Mouse (Mus musculus): Measurements from ENCODE around the gene Syngr1. TPM values are rescaled to one million over a fixed set of nuclear protein-coding genes. Genes with fewer than 3 reads are reported as not detected.
A peak's percentile ranks its signal among the peaks of the same experiment; 100 is the strongest.

Syngr1 gene
- polyA plus RNA-seq, 1 experiment from 2014 or later, result 21.5 TPM

DNA sequence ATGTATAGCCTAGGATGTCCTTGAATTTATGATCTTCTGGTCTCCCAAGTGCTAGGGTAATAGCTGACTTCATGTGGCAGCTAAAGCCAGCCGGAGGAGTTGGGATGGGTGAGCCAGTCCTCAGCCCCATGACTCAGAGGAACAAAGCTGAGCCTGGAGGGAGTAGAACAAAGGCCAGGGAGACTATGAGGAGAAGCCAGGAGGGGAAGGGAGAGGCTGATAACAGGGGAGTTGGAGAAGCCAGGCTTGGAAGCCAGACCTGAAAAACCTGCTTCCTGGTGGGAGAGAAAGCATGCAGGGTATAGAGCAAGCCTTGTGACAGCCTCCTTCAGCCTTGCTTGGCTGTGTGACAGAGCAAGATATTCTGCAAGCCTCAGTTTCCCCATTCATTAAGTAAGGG, 4.5 kb downstream of the Syngr1 start:
- Histone ChIP-seq H3K9me3 (replicated peaks) (no peaks in the 10 kb centered on the region), H3K36me3 (ENCODE audit: poor library complexity, severe bottlenecking) (no peaks in the 10 kb centered on the region), H3K4me3 (no peak overlapping the region), H3K27ac (no peak overlapping the region), H3K4me1 (peaks cover 26% of the 10 kb centered on the region), H3K27me3 (peaks cover 12% of the 10 kb centered on the region; the same call in 1 of the 2 replicates), H3K4me2 (no peak overlapping the region), H3K9ac (no peak overlapping the region)
- ATAC-seq, result no peak
- WGBS, result 63% methylated on average over 1 of the region's 1 CpGs

DNA sequence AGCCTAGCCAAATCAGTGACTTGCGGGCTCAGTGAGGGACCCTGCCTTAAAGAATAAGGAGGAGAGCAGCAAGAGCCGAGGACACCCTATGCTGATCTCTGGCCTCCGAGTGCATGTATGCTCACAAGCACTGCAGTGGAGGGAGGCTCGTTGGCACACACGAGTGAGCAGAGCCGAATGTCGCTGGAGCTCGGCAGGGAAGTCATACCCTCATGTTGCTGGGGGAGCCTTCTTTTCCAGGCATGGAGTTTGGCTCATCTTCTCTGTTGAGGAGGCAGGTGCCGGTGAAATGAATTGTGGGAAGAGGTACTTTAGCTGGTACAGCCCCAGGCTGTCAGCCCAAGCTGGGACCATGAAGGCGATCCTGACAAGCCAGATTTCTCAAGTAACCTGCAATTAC, 5.3 kb downstream of the Syngr1 start:
- peaks cover 12% of the 10 kb centered on the region; the same call in 1 of the 2 replicates for H3K27me3 ChIP-seq
- H3K4me3 ChIP-seq, result no peak overlapping the region
- peak overlapping the region; percentile 26; the same call in 1 of the 2 replicates for H3K9ac ChIP-seq
- WGBS, result 72% methylated on average over 10 of the region's 10 CpGs
- H3K9me3 ChIP-seq (replicated peaks), result no peaks in the 10 kb centered on the region
- peaks cover 29% of the 10 kb centered on the region for H3K4me1 ChIP-seq
- ATAC-seq, result no peak
- H3K4me2 ChIP-seq, result no peak overlapping the region
- H3K27ac ChIP-seq, result no peak overlapping the region
- no peaks in the 10 kb centered on the region for H3K36me3 ChIP-seq (ENCODE audit: poor library complexity, severe bottlenecking)

DNA sequence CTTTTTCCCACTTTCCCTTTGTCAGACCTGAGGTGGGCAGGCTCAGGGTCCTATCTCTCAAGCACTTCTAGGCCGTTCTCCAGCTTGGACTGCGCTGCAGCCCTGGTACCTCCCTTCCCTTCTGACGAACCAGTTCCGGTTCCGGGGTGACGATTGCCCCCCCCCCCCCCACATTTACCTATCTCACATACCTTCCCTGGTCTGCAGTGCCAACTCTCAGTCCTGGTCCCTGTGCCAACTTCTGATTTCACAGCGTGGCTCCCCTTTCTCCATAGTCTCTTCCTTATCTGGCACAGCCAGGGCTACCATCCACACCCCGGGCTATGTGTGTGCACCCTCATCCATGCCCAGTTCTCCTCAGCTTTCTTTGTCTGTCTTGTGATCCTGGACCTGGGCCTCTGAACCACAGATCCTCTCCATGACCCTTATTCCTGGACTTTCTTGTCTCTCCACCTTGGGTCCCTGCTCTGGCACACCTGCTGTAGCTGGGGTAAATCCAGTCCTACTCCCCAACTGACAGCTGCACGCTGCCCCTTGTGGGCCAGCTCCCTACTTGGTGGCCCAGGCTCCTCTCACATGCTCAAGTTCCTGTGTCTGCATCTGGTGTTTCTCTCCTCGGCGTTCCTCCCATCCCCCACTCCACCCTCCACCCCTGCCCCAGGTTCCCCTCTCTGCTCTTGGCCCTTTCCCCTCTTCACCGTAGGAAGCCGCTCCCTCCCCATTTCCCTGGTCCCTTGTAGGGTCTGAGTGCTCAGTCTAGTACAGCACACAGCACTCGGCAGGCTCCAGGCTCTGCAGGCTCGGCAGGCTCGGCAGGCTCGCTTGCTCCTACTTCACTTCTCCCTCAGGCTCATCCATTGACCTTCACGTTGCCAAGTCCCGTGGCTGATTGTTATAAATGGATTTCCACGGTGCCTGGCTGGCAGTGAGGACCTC, 6.1 kb downstream of the Syngr1 start:
- 0 out of 2 replicates have a peak, but pooled peaks have one; percentile 48 for ATAC-seq
- 25% methylated on average over 18 of the region's 20 CpGs for WGBS
- no peaks in the 10 kb centered on the region for H3K36me3 ChIP-seq (ENCODE audit: poor library complexity, severe bottlenecking)

DNA sequence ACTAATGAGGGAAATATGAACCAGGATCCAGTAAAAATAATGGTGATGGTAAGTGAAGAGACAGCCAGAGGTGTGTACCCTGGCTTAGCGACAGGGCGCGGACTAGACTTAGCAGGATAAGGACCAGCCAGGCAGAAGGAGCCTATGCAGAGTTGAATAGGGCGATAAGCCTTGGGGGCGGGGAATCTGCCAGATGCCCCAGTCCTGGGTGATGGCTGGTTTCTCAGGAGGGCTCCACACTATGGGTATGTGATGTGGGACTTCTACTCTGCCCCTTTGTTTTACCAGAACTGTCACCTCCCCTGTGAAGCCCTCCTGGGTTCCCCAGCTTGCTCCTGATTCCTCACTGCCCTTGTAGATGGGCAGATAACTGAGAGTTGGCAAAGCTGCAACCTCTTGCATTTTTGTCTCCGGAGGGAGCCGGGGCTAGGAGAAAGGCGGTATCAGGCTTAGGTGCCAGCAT, 6.9 kb downstream of the Syngr1 start:
- H3K36me3 ChIP-seq (ENCODE audit: poor library complexity, severe bottlenecking), result no peaks in the 10 kb centered on the region
- 0 out of 2 replicates have a peak overlapping the region, but pooled peaks have one; percentile 13 for H3K9ac ChIP-seq
- 32% methylated on average over 8 of the region's 8 CpGs for WGBS
- no peak for ATAC-seq
- H3K4me3 ChIP-seq, result no peak overlapping the region
- peaks cover 17% of the 10 kb centered on the region for H3K4me1 ChIP-seq
- no peak overlapping the region for H3K27ac ChIP-seq
- H3K9me3 ChIP-seq (replicated peaks), result no peaks in the 10 kb centered on the region
- H3K27me3 ChIP-seq, result 0 out of 2 replicates have a peak, but pooled peaks cover under 1% of the 10 kb centered on the region
- peak overlapping the region; percentile 29; the same call in 1 of the 2 replicates for H3K4me2 ChIP-seq

More for the DNA sequence above, 6.1 kb downstream of the Syngr1 start:
- H3K9me3 ChIP-seq (replicated peaks), result no peaks in the 10 kb centered on the region
- H3K9ac ChIP-seq, result peak overlapping the region; percentile 51
- H3K4me1 ChIP-seq, result peaks cover 25% of the 10 kb centered on the region
- no peak overlapping the region for H3K4me3 ChIP-seq
- H3K4me2 ChIP-seq, result peak overlapping the region; percentile 29
- H3K27me3 ChIP-seq, result peaks cover 8% of the 10 kb centered on the region; the same call in 1 of the 2 replicates
- 0 out of 2 replicates have a peak overlapping the region, but pooled peaks have one; percentile 19 for H3K27ac ChIP-seq

DNA sequence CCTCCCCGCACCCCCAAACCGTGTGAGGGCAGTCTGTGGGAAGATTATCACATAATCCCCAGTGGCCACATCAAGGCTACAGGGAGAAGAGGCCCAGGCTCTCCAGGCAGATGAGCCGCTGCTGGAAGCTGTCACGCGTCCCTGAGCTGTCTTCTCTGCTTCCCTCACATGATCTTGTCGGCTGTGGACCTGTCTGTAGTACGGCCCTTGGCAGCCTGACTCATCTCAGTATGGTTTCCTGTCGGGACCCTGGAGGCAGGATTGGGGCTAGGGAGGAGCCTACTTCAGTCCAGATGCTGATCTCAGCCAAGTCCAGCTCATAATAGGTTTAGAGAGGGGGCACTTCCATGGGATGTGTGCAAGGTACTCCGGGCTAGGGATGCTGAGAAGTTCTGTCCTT, 7.7 kb downstream of the Syngr1 start:
- no peak overlapping the region for H3K4me3 ChIP-seq
- 0 out of 2 replicates have a peak overlapping the region, but pooled peaks have one; percentile 16 for H3K9ac ChIP-seq
- WGBS, result 50% methylated on average over 9 of the region's 9 CpGs
- no peaks in the 10 kb centered on the region for H3K27me3 ChIP-seq
- no peak overlapping the region for H3K4me2 ChIP-seq
- H3K4me1 ChIP-seq, result peaks cover 17% of the 10 kb centered on the region
- no peaks in the 10 kb centered on the region for H3K36me3 ChIP-seq (ENCODE audit: poor library complexity, severe bottlenecking)
- H3K9me3 ChIP-seq (replicated peaks), result no peaks in the 10 kb centered on the region
- H3K27ac ChIP-seq, result no peak overlapping the region
- no peak for ATAC-seq

DNA sequence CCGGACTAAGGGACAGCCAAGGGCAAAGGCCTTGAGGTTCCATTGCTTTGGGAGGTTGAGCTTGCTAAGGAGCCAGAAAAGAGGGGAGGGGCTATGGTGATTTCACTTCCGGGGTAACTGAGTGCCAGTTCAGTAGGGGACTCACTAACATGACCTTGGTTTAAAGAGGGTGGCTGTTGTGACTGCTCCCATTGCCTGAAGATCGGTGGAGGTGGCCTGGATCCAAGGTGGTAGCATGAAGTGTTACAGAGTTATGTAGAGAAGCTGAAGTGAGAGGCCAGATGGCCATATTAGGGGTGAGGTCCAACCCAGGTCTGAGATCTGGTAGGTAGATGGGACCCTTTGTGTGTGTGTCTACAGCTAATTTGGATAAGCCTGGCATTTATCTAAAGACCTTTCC, 8.3 kb downstream of the Syngr1 start:
- H3K9ac ChIP-seq, result no peak overlapping the region
- H3K4me1 ChIP-seq, result peaks cover 17% of the 10 kb centered on the region
- no peak for ATAC-seq
- 81% methylated on average over 3 of the region's 3 CpGs for WGBS
- no peaks in the 10 kb centered on the region for H3K27me3 ChIP-seq
- no peaks in the 10 kb centered on the region for H3K9me3 ChIP-seq (replicated peaks)
- H3K4me2 ChIP-seq, result no peak overlapping the region
- H3K4me3 ChIP-seq, result no peak overlapping the region
- H3K36me3 ChIP-seq (ENCODE audit: poor library complexity, severe bottlenecking), result no peaks in the 10 kb centered on the region
- no peak overlapping the region for H3K27ac ChIP-seq

DNA sequence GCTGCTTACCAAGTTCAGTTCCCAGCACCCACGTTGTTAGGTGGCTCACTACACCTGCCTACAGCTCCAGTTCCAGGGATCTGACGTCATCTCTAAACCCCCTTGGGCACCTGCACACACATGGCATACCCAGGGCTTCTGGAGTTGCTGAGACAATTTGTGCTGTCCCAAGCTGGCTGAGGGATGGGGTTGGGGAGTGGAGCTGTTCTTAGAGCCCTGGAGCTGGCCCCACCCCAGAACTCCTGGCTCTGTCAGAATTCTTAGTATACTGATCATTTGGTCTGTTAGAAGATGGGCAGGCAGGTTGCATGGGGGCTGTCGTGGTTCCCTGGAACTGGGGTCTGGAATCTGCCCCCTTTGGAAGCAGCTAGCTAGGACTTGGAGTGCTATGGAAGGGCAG, 9.1 kb downstream of the Syngr1 start:
- Histone ChIP-seq H3K27ac (no peak overlapping the region), H3K4me3 (no peak overlapping the region), H3K36me3 (ENCODE audit: poor library complexity, severe bottlenecking) (no peaks in the 10 kb centered on the region), H3K4me1 (peaks cover 17% of the 10 kb centered on the region), H3K9me3 (replicated peaks) (no peaks in the 10 kb centered on the region), H3K4me2 (no peak overlapping the region), H3K9ac (no peak overlapping the region), H3K27me3 (no peaks in the 10 kb centered on the region)
- ATAC-seq, result no peak
- WGBS, result 78% methylated on average over 3 of the region's 3 CpGs

DNA sequence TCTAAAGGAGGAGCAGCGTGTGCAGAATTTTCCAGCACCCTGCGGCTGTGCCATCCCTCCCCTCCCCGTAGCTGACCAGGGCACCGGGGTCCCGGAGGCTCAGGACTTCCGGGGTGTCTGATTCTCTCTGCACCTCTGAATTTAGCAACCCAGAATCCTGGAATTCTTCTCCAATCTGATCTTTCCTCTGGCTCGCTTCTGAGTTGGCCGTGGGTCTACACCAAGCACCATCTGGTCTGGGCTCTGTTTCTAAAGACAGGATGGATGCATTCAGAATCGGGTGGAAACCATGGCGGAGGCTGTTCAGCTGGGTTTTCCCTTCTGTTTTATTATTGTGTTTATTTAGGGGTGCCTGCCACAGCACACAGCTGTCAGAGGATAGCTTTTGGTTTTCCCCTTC, 9.7 kb downstream of the Syngr1 start:
- Histone ChIP-seq H3K4me2 (no peak overlapping the region), H3K4me3 (no peak overlapping the region), H3K4me1 (peaks cover 20% of the 10 kb centered on the region), H3K36me3 (ENCODE audit: poor library complexity, severe bottlenecking) (no peaks in the 10 kb centered on the region), H3K27me3 (no peaks in the 10 kb centered on the region), H3K9me3 (replicated peaks) (no peaks in the 10 kb centered on the region), H3K27ac (peak overlapping the region; percentile 31; the same call in 1 of the 2 replicates), H3K9ac (no peak overlapping the region)
- no peak for ATAC-seq
- WGBS, result 86% methylated on average over 10 of the region's 10 CpGs

DNA sequence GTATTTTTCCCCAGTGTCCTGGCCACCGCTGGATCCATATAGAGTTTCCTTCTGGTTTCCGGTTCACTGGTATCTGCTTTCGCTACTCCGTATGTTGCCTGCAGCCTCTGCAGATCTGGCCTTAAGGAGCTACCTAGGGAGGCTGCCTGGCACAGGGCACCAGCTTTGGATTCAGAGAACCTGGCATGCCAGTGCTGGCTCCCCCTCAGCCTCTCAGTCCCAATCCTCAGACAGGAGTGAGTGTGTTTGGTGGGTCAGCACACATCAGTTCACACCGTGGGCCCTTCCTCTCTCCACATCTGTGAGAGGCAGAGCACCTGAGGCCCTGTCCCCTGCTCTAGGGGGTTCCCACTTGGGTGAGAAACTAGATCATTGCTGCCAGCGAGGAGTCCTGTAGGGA, 10.4 kb downstream of the Syngr1 start:
- Histone ChIP-seq H3K4me2 (no peak overlapping the region), H3K36me3 (ENCODE audit: poor library complexity, severe bottlenecking) (no peaks in the 10 kb centered on the region), H3K9ac (no peak overlapping the region), H3K4me1 (peaks cover 20% of the 10 kb centered on the region), H3K27ac (peak overlapping the region; percentile 31; the same call in 1 of the 2 replicates), H3K9me3 (replicated peaks) (no peaks in the 10 kb centered on the region), H3K27me3 (no peaks in the 10 kb centered on the region), H3K4me3 (no peak overlapping the region)
- ATAC-seq, result no peak
- 84% methylated on average over 6 of the region's 6 CpGs for WGBS

DNA sequence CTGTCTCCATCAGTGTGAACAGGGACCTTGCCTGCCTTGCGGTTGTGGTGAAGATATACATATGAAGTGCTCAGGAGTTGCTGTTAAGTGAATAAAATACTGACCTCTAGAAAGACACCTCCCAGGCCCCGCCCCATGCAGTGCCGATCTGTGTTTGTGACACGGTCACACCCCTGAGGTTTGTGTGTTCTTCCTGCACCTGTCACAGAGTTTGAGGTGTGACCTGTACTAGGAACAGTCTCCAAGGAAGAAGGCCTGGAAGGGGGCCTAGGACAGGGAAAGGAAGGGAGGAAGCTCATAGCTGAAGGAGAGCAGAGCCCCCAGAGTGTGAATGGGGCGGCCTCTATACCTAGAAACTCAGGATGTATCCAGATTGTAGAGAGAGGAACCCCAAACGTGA, 11.4 kb downstream of the Syngr1 start:
- WGBS, result 90% methylated on average over 6 of the region's 6 CpGs
- Histone ChIP-seq H3K36me3 (ENCODE audit: poor library complexity, severe bottlenecking) (no peaks in the 10 kb centered on the region), H3K9ac (no peak overlapping the region), H3K4me3 (no peak overlapping the region), H3K27me3 (no peaks in the 10 kb centered on the region), H3K9me3 (replicated peaks) (no peaks in the 10 kb centered on the region), H3K27ac (no peak overlapping the region), H3K4me2 (no peak overlapping the region), H3K4me1 (peaks cover 14% of the 10 kb centered on the region)
- ATAC-seq, result no peak

DNA sequence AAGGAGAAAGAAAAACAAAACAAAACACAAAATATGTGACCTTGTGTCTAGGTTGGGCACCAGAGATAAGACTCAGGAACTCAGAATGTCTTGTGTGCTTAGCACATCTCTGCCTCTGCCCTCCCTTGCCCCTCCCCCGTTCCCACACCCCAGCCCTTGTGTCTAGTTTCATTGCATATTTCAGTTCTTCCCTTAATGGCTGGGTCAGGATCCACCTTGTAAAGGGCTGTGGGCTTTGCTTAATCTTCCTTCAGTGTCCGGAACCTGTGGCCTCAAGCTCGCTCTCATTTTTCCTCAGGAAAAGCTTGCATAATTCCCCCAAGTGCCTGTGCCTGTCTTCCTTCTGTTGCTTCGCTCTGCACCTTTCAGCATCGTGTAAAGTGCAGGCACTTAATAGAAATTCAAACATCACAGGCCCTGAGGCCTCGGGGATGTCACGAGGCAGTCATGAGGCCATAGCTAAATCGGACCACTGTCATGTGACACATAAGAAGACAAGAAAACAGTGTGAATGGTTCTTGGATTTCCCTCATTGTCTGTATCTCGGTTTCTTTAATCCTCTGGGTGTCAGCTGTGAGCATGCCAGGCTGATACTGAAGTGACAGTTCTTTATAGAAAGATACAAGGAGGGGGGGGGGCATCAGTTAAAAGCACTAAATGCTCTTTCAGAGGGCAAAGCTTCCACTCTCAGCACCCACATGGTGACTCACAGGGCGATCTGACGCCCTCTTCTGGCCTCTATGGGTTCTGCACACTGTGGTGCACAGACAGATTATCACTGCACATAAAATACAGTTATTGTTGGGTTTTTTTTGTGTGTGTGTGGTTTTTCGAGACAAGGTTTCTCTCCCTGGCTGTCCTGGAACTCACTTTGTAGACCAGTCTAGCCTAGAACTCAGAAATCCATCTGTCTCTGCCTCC, 14.6 kb downstream of the Syngr1 start:
- H3K4me3 ChIP-seq, result no peak overlapping the region
- no peaks in the 10 kb centered on the region for H3K27me3 ChIP-seq
- no peak overlapping the region for H3K4me2 ChIP-seq
- WGBS, result 69% methylated on average over 12 of the region's 12 CpGs
- H3K9ac ChIP-seq, result no peak overlapping the region
- H3K9me3 ChIP-seq (replicated peaks), result no peaks in the 10 kb centered on the region
- ATAC-seq, result no peak
- H3K36me3 ChIP-seq (ENCODE audit: poor library complexity, severe bottlenecking), result 0 out of 2 replicates have a peak, but pooled peaks cover 3% of the 10 kb centered on the region
- no peak overlapping the region for H3K27ac ChIP-seq
- 0 out of 2 replicates have a peak, but pooled peaks cover 9% of the 10 kb centered on the region for H3K4me1 ChIP-seq
